ENCODE assay signal across 21 mouse cellular contexts in genomic region chr3:126449058-126449457, GRCm38 (mm10).
A peak's percentile ranks its signal among the peaks of the same experiment; 100 is the strongest.
DNase-seq lines count a peak whose midpoint lies in the region; ATAC-seq and TF ChIP-seq lines count a peak whose summit lies in the region.
"Had no signal": no experiment of that assay in that cellular context is flagged by ENCODE, and none has a peak within 500 bp of the region (broad histone marks: within the 10 kb centered on the region; RNA-seq: fewer than 3 reads in every experiment).

No protein-coding gene starts in this region.

- H3K4me2 ChIP-seq in intestine, embryonic 16.5 days (ENCODE audit: low read depth, low read length) = no peak overlapping the region
- H3K4me2 ChIP-seq: embryonic facial prominence, embryonic 12.5 days; forebrain, embryonic 13.5 days; forebrain, embryonic 15.5 days had no signal

- WGBS in intestine, embryonic 16.5 days = 60% methylated on average over 6 of the region's 6 CpGs
- WGBS in cerebellum, adult 2 months = 64% methylated on average over 6 of the region's 6 CpGs

- peak; percentile 71 for ATAC-seq in intestine, embryonic 16.5 days
- ATAC-seq: activated CD4-positive, CD25-positive, alpha-beta regulatory T cell, adult 4 months; CD4-positive, CD25-positive, alpha-beta regulatory T cell, adult 4 months; forebrain, embryonic 13.5 days; forebrain, embryonic 15.5 days; forebrain, postnatal 0 days had no signal

- TF ChIP-seq CTCF in ES-Bruce4 (IDR thresholded peaks at IDR 0.05; ENCODE audit: low read depth, low read length) = no peak
- TF ChIP-seq CTCF in cerebellum, adult 2 months (IDR thresholded peaks at IDR 0.05; ENCODE audit: borderline replicate concordance, insufficient read depth, low read depth, low read length) = no peak

- TF ChIP-seq POLR2A in ES-Bruce4 (IDR thresholded peaks at IDR 0.05; ENCODE audit: insufficient read depth, low read length) = no peak
- no peak for TF ChIP-seq POLR2A in cerebellum, adult 2 months (IDR thresholded peaks at IDR 0.05; ENCODE audit: borderline replicate concordance, insufficient read depth, low read length)

- H3K9me3 ChIP-seq in ES-Bruce4 (replicated peaks; ENCODE audit: control insufficient read depth, insufficient read depth, low read length, poor library complexity, severe bottlenecking) = peaks cover 4% of the 10 kb centered on the region; the same call in 1 of the 2 replicates
- H3K9me3 ChIP-seq in intestine, embryonic 16.5 days (ENCODE audit: control insufficient read depth, low read length) = no peaks in the 10 kb centered on the region
- H3K9me3 ChIP-seq: embryonic facial prominence, embryonic 10.5 days; embryonic facial prominence, embryonic 12.5 days; forebrain, embryonic 13.5 days; forebrain, embryonic 15.5 days had no signal

- DNase-seq in R1 (ENCODE audit: low read depth, low spot score) = peak; percentile 20
- no peak for DNase-seq in B cell, adult 2 months
- DNase-seq in retina, embryonic 14.5 days (ENCODE audit: low spot score) = no peak
- DNase-seq in spleen, postnatal 4 days (ENCODE audit: low spot score in 2 of 2) = no peak
- no peak for DNase-seq in cerebellum, adult 2 months
- DNase-seq: adrenal gland, adult 8-10 months; adrenal gland, postnatal 14 days; adrenal gland, postnatal 36 days; cerebellum, adult 11-12 months; cerebellum, adult 8-10 months; cerebellum, adult 9-11 months; cerebellum, postnatal 14 days; forebrain, postnatal 0 days had no signal

- no peaks in the 10 kb centered on the region for H3K27me3 ChIP-seq in ES-Bruce4 (ENCODE audit: control insufficient read depth, insufficient read depth, low read length, poor library complexity, severe bottlenecking)
- no peaks in the 10 kb centered on the region for H3K27me3 ChIP-seq in intestine, embryonic 16.5 days (replicated peaks; ENCODE audit: control insufficient read depth, insufficient read depth, low read length)
- no peaks in the 10 kb centered on the region for H3K27me3 ChIP-seq in cerebellum, adult 2 months (ENCODE audit: control insufficient read depth, insufficient read depth, low read length)
- H3K27me3 ChIP-seq: embryonic facial prominence, embryonic 12.5 days; forebrain, embryonic 13.5 days; forebrain, embryonic 15.5 days had no signal

- no peak for TF ChIP-seq EP300 in ES-Bruce4 (IDR thresholded peaks at IDR 0.05; ENCODE audit: insufficient read depth, low read depth, low read length)

- peak overlapping the region; percentile 90 for H3K27ac ChIP-seq in ES-Bruce4 (ENCODE audit: insufficient read depth, low read length)
- H3K27ac ChIP-seq in intestine, embryonic 16.5 days (ENCODE audit: low read length) = no peak overlapping the region
- no peak overlapping the region for H3K27ac ChIP-seq in cerebellum, adult 2 months (ENCODE audit: insufficient read depth, low read length)
- H3K27ac ChIP-seq: embryonic facial prominence, embryonic 10.5 days; embryonic facial prominence, embryonic 12.5 days; forebrain, embryonic 13.5 days; forebrain, embryonic 15.5 days had no signal

- H3K9ac ChIP-seq in ES-Bruce4 (ENCODE audit: low read depth, poor library complexity, severe bottlenecking) = no peak overlapping the region
- no peak overlapping the region for H3K9ac ChIP-seq in intestine, embryonic 16.5 days (ENCODE audit: low read depth, low read length)
- H3K9ac ChIP-seq: embryonic facial prominence, embryonic 12.5 days; forebrain, embryonic 13.5 days; forebrain, embryonic 15.5 days; forebrain, postnatal 0 days had no signal

- H3K4me1 ChIP-seq in ES-Bruce4 (ENCODE audit: control insufficient read depth, insufficient read depth, low read length) = peaks cover 1% of the 10 kb centered on the region
- no peaks in the 10 kb centered on the region for H3K4me1 ChIP-seq in intestine, embryonic 16.5 days (ENCODE audit: control insufficient read depth, insufficient read depth, low read length)
- H3K4me1 ChIP-seq in cerebellum, adult 2 months (ENCODE audit: control insufficient read depth, insufficient read depth, low read length) = no peaks in the 10 kb centered on the region
- H3K4me1 ChIP-seq: embryonic facial prominence, embryonic 10.5 days; embryonic facial prominence, embryonic 12.5 days; forebrain, embryonic 13.5 days had no signal

- H3K4me3 ChIP-seq in ES-Bruce4 (ENCODE audit: low read depth, low read length) = no peak overlapping the region
- H3K4me3 ChIP-seq in intestine, embryonic 16.5 days (ENCODE audit: low read length) = no peak overlapping the region
- H3K4me3 ChIP-seq in cerebellum, adult 2 months (replicated peaks; ENCODE audit: insufficient read depth, low read depth, low read length) = no peak overlapping the region
- H3K4me3 ChIP-seq: embryonic facial prominence, embryonic 10.5 days; embryonic facial prominence, embryonic 12.5 days; forebrain, embryonic 13.5 days; forebrain, embryonic 15.5 days had no signal

- H3K36me3 ChIP-seq in ES-Bruce4 (ENCODE audit: control insufficient read depth, insufficient read depth, low read length, poor library complexity, severe bottlenecking) = no peaks in the 10 kb centered on the region
- H3K36me3 ChIP-seq in intestine, embryonic 16.5 days (ENCODE audit: control insufficient read depth, insufficient read depth, low read length) = no peaks in the 10 kb centered on the region
- H3K36me3 ChIP-seq: embryonic facial prominence, embryonic 10.5 days; embryonic facial prominence, embryonic 12.5 days; forebrain, embryonic 15.5 days had no signal
